Mouse (Mus musculus) gastrocnemius, adult 18-20 months (tissue): ENCODE measurements around the gene Vmn2r74. TPM values are rescaled to one million over a fixed set of nuclear protein-coding genes. Genes with fewer than 3 reads are reported as not detected.

ENCODE experiments used
- DNase-seq: peaks from one replicate; pipeline ENCODE4 v3.0.0; 2021; ENCODE audit warnings: low spot score
- long read RNA-seq, 2 experiments: library from polyadenylated mRNA; stranded (forward); transcript quantifications; one replicate each; pipeline ENCODE4 v2.0.0; 2021
- total RNA-seq, 2 experiments: library from RNA; stranded (reverse); gene quantifications; 2 replicates each; pipeline ENCODE4 v1.2.3; 2021

Gene Vmn2r74
- not detected for total RNA-seq
- long read RNA-seq, experiment 1 = 0 reads
- long read RNA-seq, experiment 2 = 0 reads

- no peak for DNase-seq
These were observed at the start of gene Vmn2r74 for GRCm38 (mm10) chr7:85961529-85961928. Gene Vmn2r74 (minus strand): TSS chr7:85961629.

- DNase-seq = no peak
These were observed 46.1 kb upstream of the Vmn2r74 start for GRCm38 (mm10) chr7:86007533-86007932.

Other genes with a start within 250 kb of the Vmn2r74 start
- not detected for gene Vmn2r72, start 206.5 kb downstream of the Vmn2r74 start, total RNA-seq
- not detected for gene Vmn2r73, start 85.4 kb downstream of the Vmn2r74 start, total RNA-seq
- gene Vmn2r75, start 210.1 kb upstream of the Vmn2r74 start, total RNA-seq = not detected